ENCODE assay signal across 26 mouse cellular contexts in the genomic region with DNA sequence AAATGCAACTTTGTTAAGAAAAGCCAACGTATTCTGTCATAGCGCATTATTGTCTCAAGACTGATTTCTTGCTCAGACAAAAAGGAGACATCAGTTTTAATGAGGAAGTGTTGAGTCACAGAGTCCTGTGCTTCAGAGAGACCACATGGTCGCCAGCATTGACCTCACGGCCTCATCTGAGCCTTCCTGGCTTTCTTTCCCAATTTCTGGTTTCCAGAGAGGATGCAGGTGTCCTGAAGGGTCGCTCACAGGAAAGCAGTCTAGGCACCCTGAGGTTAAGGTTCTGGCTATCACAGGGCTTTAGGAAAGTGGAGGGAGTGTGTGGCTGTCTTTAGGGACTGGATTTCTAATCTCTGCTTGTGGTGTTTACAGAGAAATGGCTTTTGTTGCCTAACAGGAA.
A peak's percentile ranks its signal among the peaks of the same experiment; 100 is the strongest.
DNase-seq lines count a peak whose midpoint lies in the region; ATAC-seq lines count a peak whose summit lies in the region.
"Had no signal": no experiment of that assay in that cellular context is flagged by ENCODE, and none has a peak within 500 bp of the region (broad histone marks: within the 10 kb centered on the region; RNA-seq: fewer than 3 reads in every experiment).

No protein-coding gene starts in this region.

- ATAC-seq in common myeloid progenitor, adult 5-6 weeks (replicated peaks; ENCODE audit: low read depth, poor library complexity, severe bottlenecking), result peak; percentile 29; the same call in 1 of the 2 replicates
- ATAC-seq: CD4-positive, CD25-positive, alpha-beta regulatory T cell, adult 4 months; forebrain, embryonic 14.5 days; forebrain, embryonic 16.5 days had no signal

- no peaks in the 10 kb centered on the region for H3K79me2 ChIP-seq in macrophage (ENCODE audit: inconsistent target)

- WGBS in macrophage (ENCODE audit: missing documents), result 48% methylated on average over 5 of the region's 5 CpGs

- peak; percentile 74 for DNase-seq in 416B (ENCODE audit: low read depth)
- DNase-seq in Muller cell, postnatal 12 days (ENCODE audit: inconsistent ontology term), result peak; percentile 16
- DNase-seq in thymus, postnatal 10 days (ENCODE audit: low spot score in 2 of 2), result no peak
- DNase-seq in gastrocnemius, postnatal 4 days (ENCODE audit: low spot score in 2 of 2), result no peak
- no peak for DNase-seq in spleen, postnatal 10 days (ENCODE audit: low spot score in 2 of 2)
- no peak for DNase-seq in natural killer cell, adult 2 months (ENCODE audit: low spot score in 2 of 2)
- DNase-seq: adrenal gland, adult 2 months; adrenal gland, postnatal 10 days; adrenal gland, postnatal 25 days; B cell, adult 2 months; cerebellum, adult 11-12 months; cerebellum, adult 2 months; cerebellum, adult 9-10 months; cerebellum, postnatal 10 days; cerebellum, postnatal 25 days; embryo, embryonic 11 days had no signal

- H3K36me3 ChIP-seq in macrophage (ENCODE audit: inconsistent target), result peaks cover 35% of the 10 kb centered on the region

- H3K27ac ChIP-seq in macrophage, result peak overlapping the region; percentile 1; the same call in 1 of the 2 replicates
- H3K27ac ChIP-seq: embryonic facial prominence, embryonic 13.5 days; embryonic facial prominence, embryonic 15.5 days; forebrain, embryonic 10.5 days; forebrain, embryonic 12.5 days had no signal

- no peak overlapping the region for H3K4me3 ChIP-seq in macrophage (ENCODE audit: inconsistent target)
- H3K4me3 ChIP-seq: embryonic facial prominence, embryonic 13.5 days; embryonic facial prominence, embryonic 15.5 days; erythroblast, embryonic 14.5 days; forebrain, embryonic 10.5 days; forebrain, embryonic 12.5 days had no signal

Comparison
In these comparisons a context has a peak if more than half of its experiments do, and no peak if none do; other contexts are left out.
1. DNase-seq: peak in 416B (single experiment) and Muller cell, postnatal 12 days (single experiment); none in thymus, postnatal 10 days (0 of 2), gastrocnemius, postnatal 4 days (0 of 2), spleen, postnatal 10 days (0 of 2) and natural killer cell, adult 2 months (0 of 2).